Mouse (Mus musculus) lung, embryonic 14.5 days (tissue): Measurements from ENCODE around the gene Anxa3. TPM values are rescaled to one million over a fixed set of nuclear protein-coding genes. Genes with fewer than 3 reads are reported as not detected.

Experiments used
- ATAC-seq: fragments of 200-750 bp; cut with Nextera tagmentation; 2 replicates; pipeline ENCODE4 v1.8.0; 2017; ENCODE audit warnings: mild to moderate bottlenecking, moderate TSS enrichment, moderate library complexity; ENCODE audit not compliant: insufficient read depth
- DNase-seq: peaks from one replicate; pipeline ENCODE4 v3.0.0-alpha.2; 2015
- H3K27ac ChIP-seq: fragments of 300-500 bp; sonication (generic); 2 replicates; pipeline ENCODE4 v1.5.1; 2014; ENCODE audit warnings: low read depth, mild to moderate bottlenecking, moderate library complexity
- H3K27me3 ChIP-seq: fragments of 300-500 bp; sonication (generic); 2 replicates; pipeline ENCODE4 v1.6.1; 2014; ENCODE audit warnings: low read length, control low read depth; ENCODE audit not compliant: insufficient read depth
- H3K36me3 ChIP-seq: fragments of 300-500 bp; sonication (generic); 2 replicates; pipeline ENCODE4 v1.6.1; 2014; ENCODE audit warnings: control low read depth; ENCODE audit not compliant: insufficient read depth
- H3K4me1 ChIP-seq: fragments of 300-500 bp; sonication (generic); 2 replicates; pipeline ENCODE4 v1.6.1; 2014; ENCODE audit warnings: antibody characterized with exemption, control low read depth; ENCODE audit not compliant: insufficient read depth
- H3K4me2 ChIP-seq: fragments of 300-500 bp; sonication (generic); 2 replicates; pipeline ENCODE4 v1.6.1; 2014; ENCODE audit warnings: mild to moderate bottlenecking
- H3K4me3 ChIP-seq: fragments of 300-500 bp; sonication (generic); 2 replicates; pipeline ENCODE4 v1.5.1; 2014; ENCODE audit warnings: low read depth, low read length
- H3K9ac ChIP-seq: fragments of 300-500 bp; sonication (generic); 2 replicates; pipeline ENCODE4 v1.6.1; 2014
- H3K9me3 ChIP-seq: fragments of 300-500 bp; sonication (generic); 2 replicates; pipeline ENCODE4 v1.6.1; 2016; ENCODE audit warnings: low read depth, low read length, control low read depth
- CTCF ChIP-seq: IDR thresholded peaks from 2 replicates; pipeline ENCODE4 v1.5.1; 2016; ENCODE audit warnings: antibody characterized with exemption, low read depth
- whole genome bisulfite sequencing: fragments of 180-500 bp; shearing (Covaris S2); extraction: QIAGEN DNeasy Blood & Tissue Kit; methylation state at CpG from one replicate; pipeline ENCODE4 v1.1.7; 2014; 5-methylcytosine and 5-hydroxymethylcytosine counted together
- polyA plus RNA-seq: library from polyadenylated mRNA; unstranded; fragments of >200 nt; fragmentation: Nextera tagmentation; extraction: Ambion mirVana; gene quantifications from 2 replicates; pipeline ENCODE4 v1.2.1, GENCODE M21; 2014

Anxa3 gene
- polyA plus RNA-seq, 1 experiment from 2014 or later: 53.0 TPM

DNA sequence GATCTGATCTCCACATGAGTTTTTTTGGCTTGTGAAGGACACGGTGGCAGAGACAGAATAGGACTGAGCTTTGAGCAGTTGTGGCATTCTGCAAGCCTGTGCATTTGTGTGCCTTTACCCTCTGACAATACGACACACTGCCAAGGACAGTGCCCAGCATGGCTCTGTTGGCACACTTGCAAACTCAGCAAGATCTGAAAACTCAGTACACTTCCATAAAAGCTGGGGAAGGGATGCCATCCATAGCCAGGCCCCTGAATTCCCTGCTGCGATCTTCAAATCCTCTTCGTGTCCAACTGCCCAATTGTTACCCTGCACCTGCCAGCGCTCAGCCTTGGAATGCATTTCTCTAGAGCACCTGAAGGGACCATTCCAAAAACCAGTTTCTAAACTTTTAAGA, 8.0 kb upstream of the Anxa3 start:
- no peak for DNase-seq
- Histone ChIP-seq H3K36me3 (0 out of 2 replicates have a peak, but pooled peaks cover 9% of the 10 kb centered on the region), H3K4me3 (no peak overlapping the region), H3K27me3 (no peaks in the 10 kb centered on the region), H3K4me2 (no peak overlapping the region), H3K27ac (no peak overlapping the region), H3K9me3 (no peaks in the 10 kb centered on the region), H3K9ac (no peak overlapping the region), H3K4me1 (no peaks in the 10 kb centered on the region)
- 91% methylated on average over 5 of the region's 5 CpGs for WGBS
- no peak for TF ChIP-seq CTCF
- ATAC-seq: no peak

- no peak overlapping the region for H3K4me2 ChIP-seq
Observed at GRCm38 (mm10) chr5:96792422-96792821, 717 bp upstream of the Anxa3 start.

DNA sequence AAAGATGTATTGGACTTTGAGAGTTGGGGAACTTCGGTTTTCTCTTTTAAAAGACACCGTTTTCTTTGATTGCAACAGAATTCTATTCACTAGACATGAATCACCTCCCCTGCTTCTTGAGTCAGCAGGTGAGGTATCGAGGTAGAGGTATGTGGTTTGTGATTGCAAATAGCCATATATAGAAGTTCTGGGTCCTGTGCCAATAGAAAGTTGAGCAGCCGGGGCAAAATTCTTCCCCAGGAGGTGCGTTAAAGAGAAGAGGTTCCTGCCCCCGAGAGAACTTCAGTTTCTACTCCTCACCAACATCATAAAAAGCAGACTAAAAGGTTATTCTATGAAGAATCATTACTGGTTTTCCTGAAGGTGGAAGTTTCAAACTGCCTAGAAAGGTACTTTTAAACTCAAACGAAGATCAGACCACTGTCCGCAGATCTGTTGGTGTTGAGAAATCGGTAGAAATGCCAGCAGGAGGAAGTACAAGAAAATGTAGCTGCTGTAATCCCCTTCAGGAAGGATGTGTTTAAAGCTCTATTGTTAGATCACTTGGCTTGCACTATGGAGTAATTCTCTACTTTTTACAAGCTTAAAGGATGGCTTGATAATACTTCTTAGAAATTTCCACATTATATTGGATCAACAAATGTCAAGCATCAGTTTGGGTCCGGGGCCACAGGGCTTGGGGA, 955 bp downstream of the Anxa3 start:
- Histone ChIP-seq H3K27me3 (no peaks in the 10 kb centered on the region), H3K36me3 (no peaks in the 10 kb centered on the region), H3K4me1 (no peaks in the 10 kb centered on the region), H3K4me2 (peak overlapping the region; percentile 84), H3K27ac (no peak overlapping the region), H3K9me3 (no peaks in the 10 kb centered on the region), H3K4me3 (peak overlapping the region; percentile 49), H3K9ac (no peak overlapping the region; the same call in 1 of the 2 replicates)
- WGBS: 27% methylated on average over 10 of the region's 10 CpGs
- no peak for TF ChIP-seq CTCF
- ATAC-seq: no peak
- DNase-seq: no peak

More at GRCm38 (mm10) chr5:96792422-96792821, 717 bp upstream of the Anxa3 start:
- WGBS: 52% methylated on average over 9 of the region's 9 CpGs
- Histone ChIP-seq H3K4me1 (no peaks in the 10 kb centered on the region), H3K9ac (no peak overlapping the region), H3K27me3 (no peaks in the 10 kb centered on the region), H3K9me3 (no peaks in the 10 kb centered on the region), H3K4me3 (no peak overlapping the region), H3K27ac (no peak overlapping the region), H3K36me3 (no peaks in the 10 kb centered on the region)
- peak; percentile 45 for DNase-seq
- TF ChIP-seq CTCF: no peak
- ATAC-seq: peak; percentile 39; the same call in 1 of the 2 replicates

- Histone ChIP-seq H3K27ac (no peak overlapping the region), H3K4me3 (no peak overlapping the region), H3K9me3 (no peaks in the 10 kb centered on the region), H3K4me2 (no peak overlapping the region), H3K4me1 (no peaks in the 10 kb centered on the region), H3K9ac (no peak overlapping the region), H3K27me3 (no peaks in the 10 kb centered on the region), H3K36me3 (no peaks in the 10 kb centered on the region)
- ATAC-seq: no peak
- peak; percentile 45 for DNase-seq
- TF ChIP-seq CTCF: no peak
- WGBS: 74% methylated on average over 1 of the region's 1 CpGs
Observed at GRCm38 (mm10) chr5:96795752-96796151, 2.6 kb downstream of the Anxa3 start.

DNA sequence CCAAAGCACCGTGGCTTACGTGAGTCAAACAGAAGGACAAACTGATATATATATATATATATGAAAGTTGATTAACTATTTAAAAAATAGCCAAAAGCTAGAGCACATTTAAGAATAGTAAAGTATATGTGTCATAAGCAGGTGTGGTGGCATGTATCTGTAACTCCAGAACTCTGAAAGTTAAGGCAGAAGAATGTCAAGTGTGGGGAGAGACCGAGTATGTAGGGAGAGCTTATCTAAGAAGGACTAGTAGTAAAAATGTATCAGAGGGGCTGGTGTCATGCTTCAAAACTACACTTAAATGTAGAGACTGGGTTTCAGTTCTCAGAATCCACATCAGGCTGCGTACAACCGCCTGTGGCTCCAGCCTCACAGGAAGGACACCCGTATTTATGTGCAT, 4.3 kb downstream of the Anxa3 start:
- Histone ChIP-seq H3K4me2 (no peak overlapping the region), H3K27ac (no peak overlapping the region), H3K4me1 (0 out of 2 replicates have a peak, but pooled peaks cover 8% of the 10 kb centered on the region), H3K9me3 (no peaks in the 10 kb centered on the region), H3K9ac (no peak overlapping the region), H3K4me3 (no peak overlapping the region), H3K27me3 (no peaks in the 10 kb centered on the region), H3K36me3 (no peaks in the 10 kb centered on the region)
- TF ChIP-seq CTCF: no peak
- DNase-seq (no peak), ATAC-seq (no peak)
- 85% methylated on average over 6 of the region's 6 CpGs for WGBS

DNA sequence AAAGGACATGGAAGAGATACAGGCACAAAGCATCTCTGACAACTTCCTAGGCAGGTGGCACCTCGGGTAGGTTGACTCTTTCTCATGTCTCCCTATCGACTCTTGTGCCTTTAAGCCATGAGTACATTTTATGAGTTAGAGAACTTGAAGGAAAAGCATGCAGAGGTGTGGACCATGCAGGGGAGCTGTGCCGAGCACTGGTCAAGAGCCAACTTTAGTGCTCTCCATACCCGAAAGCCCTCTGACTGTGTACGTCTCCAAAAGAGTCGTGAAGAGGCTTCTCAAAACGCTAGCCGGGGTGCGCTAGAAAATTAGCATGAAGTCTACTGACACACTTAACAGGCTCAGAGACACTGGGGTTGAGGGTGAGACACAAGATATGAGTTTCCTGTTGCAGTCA, 6.0 kb downstream of the Anxa3 start:
- no peak for ATAC-seq
- H3K9me3 ChIP-seq: no peaks in the 10 kb centered on the region
- no peak overlapping the region for H3K9ac ChIP-seq
- TF ChIP-seq CTCF: no peak
- no peak for DNase-seq
- H3K4me1 ChIP-seq: 0 out of 2 replicates have a peak, but pooled peaks cover 8% of the 10 kb centered on the region
- WGBS: 87% methylated on average over 9 of the region's 9 CpGs
- H3K4me2 ChIP-seq: no peak overlapping the region
- H3K27me3 ChIP-seq: no peaks in the 10 kb centered on the region
- H3K27ac ChIP-seq: no peak overlapping the region
- H3K4me3 ChIP-seq: no peak overlapping the region
- H3K36me3 ChIP-seq: no peaks in the 10 kb centered on the region

DNA sequence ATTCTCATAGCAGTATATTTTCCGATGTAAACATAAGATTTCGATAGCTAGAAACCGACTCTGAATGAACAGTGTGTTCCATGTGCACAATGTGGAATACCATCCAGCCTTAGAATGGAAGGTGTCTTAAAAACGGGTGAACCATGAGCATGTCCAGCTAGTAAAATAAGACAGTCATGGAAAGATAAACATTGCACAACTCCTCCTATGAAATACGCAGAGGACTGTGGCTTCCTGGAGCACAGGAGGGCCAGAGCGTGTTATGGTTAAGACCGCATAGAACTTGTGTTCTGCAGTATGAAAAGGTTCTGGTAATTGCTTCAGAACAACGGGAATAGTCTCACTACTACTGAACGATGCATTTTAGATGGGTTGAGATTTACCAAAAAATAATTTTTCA, 6.8 kb downstream of the Anxa3 start:
- ATAC-seq: no peak
- DNase-seq: no peak
- Histone ChIP-seq H3K4me3 (no peak overlapping the region), H3K27ac (no peak overlapping the region), H3K4me2 (no peak overlapping the region), H3K4me1 (0 out of 2 replicates have a peak, but pooled peaks cover 8% of the 10 kb centered on the region), H3K27me3 (no peaks in the 10 kb centered on the region), H3K36me3 (no peaks in the 10 kb centered on the region), H3K9me3 (no peaks in the 10 kb centered on the region), H3K9ac (no peak overlapping the region)
- 81% methylated on average over 9 of the region's 9 CpGs for WGBS
- no peak for TF ChIP-seq CTCF
